Mouse (Mus musculus) ES-Bruce4 (cell line): ENCODE results near the gene St6galnac3.

ENCODE experiments used
- CTCF ChIP-seq: IDR thresholded peaks from one replicate; pipeline ENCODE4 v1.8.1; 2011; ENCODE audit warnings: low read depth, low read length
- POLR2A ChIP-seq: IDR thresholded peaks from one replicate; pipeline ENCODE4 v1.8.1; 2011; ENCODE audit warnings: low read length; ENCODE audit not compliant: insufficient read depth

DNA sequence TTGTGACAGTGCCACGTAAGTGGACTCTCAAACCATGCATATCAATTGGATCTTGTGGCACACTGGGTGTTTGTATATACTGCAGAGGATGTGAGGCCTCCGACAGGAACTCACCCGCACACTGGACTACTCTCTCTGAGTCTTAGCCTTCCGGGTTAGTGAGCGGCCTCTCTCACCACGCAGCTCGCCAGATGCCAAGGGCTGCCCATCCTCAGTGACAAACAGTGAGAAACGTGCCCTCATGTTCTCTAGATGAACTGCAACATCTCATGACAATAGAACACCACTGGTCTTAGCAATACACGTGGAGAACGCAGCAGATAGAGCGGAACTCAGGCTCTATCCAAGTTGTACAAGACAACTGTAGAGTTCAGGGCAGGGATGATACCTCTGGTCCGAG, 524.2 kb downstream of the St6galnac3 start:
- TF ChIP-seq POLR2A (no peak), CTCF (no peak)
